Mouse (Mus musculus) telencephalon, adult 2 months (tissue): ENCODE measurements around the gene Tspan9.

Experiments used
- DNase-seq: peaks from one replicate; pipeline ENCODE4 v3.0.0-alpha.2; 2011; ENCODE audit warnings: low read depth, low spot score

Gene Tspan9

DNA sequence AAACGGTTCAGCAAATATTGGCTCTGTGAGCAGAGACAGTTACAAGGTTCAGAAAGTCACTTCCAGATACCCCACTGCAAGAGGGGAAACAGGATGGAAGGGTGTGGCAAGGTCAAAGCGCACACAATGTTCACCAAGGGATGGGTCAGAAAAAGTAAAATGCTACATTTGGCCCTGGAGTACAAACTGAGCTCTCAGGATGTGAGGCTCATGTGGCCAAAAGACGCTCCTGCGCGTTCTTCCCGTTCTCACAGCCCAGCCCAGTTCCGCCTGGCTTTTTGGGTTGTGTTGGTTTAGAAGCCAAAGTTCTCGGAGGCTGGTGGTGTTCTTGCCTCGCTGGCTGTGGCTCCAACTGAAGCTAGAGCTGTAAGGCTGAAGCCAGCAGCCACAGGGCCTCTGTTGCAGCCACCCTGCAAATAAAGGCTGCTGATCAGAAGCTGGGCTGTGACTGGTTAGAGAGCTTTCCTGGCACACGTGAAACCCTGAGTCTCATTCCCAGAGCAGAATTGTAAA lies 9.7 kb downstream of the Tspan9 start:
- DNase-seq: no peak

DNA sequence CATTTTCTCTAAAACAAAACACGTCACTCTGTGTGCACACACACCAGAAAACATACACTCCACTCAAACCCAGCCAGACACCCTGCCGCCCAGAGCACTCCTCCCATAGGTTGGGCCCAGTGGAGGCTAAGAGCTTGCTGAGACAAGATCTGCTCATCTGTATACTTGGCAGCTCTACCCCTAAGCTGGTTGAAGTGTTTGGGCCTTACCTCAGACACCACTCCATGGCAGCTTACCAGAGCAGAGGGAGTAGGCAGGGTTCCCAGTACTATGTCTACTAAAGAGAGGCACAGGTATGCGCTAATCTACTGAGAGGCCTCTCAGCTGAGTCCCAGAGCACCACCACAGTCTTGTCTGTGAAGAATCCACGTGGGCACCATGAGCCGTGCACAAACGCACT lies 10.8 kb downstream of the Tspan9 start:
- no peak for DNase-seq

DNA sequence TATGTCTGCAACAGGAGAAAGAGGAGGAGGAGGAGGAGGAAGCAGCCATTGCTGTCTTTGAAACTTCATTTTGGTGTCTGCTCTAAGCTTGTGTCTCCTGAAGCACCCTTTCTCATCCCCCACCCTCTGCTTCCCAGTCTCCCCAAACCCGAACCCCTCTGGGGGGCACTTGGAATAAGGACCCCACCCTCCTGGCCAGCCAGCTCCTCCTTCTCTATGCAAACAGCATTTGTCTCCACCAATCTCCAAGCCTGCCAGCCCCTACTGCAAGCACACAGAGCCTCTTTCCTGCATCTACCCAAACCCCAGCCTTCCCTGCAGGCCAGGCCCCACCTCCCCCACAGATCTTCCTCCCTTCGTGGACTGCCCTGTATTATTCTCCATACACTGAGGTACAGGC lies 12.0 kb downstream of the Tspan9 start:
- DNase-seq: no peak

DNA sequence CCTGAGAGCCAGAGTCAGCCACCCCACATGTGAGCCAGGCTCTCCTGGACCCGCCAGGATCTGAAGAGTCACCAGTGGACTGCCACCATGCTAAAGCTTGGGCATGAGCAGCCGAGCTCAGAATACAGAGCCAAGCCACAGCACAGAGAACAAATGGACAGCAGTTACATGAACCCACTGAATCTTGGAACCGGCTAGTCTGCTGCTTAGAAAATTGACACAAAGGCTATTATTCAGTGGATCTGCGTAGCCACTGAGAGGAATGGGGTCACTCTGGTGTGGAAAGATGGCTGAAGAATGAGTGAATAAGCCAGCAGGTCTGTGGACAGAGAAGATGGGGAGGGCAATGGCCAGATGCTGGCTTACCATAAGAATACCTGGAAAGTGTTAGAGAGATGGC lies 12.7 kb downstream of the Tspan9 start:
- DNase-seq: no peak

DNA sequence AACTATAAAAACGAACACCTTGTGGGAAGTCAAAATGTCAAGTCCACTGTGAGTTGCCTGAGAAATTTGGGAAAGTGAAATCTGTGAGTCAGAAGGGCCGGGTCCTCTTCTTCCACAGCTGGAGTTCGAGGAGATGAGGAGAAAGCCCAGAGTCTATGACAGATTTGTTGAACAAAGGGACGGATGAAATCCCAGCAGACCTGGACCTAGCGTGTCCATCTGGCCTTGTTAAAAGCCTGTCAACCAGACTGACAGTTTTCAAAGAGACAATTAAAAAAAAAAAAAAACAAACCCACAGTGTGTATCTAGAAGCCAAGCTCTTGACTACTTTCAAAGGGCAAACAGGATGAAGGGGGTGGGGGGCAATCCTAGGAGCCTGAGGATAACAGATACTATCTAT lies 14.0 kb downstream of the Tspan9 start:
- no peak for DNase-seq

DNA sequence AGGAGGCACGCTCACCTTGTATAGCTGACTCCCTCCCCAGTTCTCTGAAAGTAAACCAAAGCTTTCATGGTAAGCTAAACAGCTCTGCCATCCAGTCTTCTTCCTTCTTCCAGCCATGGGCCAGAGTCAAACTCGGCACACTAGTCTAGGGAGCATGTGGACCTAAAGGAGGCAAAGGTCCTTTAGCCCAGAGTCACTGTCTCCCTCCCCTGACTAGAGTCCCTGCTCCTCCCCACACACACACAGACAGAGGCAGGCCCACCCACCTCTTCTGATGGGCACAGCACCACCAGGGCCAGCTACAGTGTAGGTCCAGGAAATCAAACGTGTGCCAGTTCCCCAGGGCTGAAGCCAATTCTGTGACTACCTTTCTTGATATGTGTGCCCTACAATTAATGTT lies 16.1 kb downstream of the Tspan9 start:
- DNase-seq: no peak

DNA sequence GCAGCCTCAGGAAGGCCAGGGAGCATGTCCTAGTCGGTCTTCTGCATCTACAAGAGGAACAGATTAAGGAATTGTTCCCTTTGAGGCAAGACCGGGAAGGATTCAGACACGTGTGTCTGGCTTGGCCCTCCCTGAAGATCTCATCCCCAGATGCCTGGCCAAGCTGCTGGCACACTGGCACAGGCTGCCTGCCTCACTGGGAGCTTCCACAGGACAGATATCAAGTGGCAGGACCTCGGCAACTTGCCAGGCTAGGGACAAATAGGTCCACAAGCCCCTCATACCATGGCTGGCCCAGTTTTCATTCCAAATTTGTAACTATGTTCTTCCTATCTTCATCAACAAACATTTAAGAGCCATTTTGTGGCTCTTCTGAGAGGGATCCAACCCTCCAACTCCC lies 16.5 kb downstream of the Tspan9 start:
- no peak for DNase-seq

DNA sequence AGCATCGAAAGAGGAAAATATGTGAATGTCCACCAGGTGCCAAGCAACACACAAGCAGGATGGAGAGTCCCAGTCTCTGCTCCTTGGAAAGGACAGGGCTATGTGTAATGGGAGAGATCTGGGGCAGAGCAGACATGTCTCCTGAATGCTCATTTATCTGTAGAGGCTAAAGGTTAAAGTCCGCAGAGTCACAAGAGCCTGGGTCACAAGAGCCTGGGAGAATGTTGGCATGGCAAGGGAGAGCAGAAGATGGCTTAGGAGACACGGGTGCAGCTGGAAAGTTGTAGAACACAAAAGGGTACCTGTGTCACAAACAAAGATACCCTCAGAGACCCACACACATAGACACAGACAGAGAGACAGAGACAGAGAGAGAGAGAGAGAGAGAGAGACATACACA lies 17.9 kb downstream of the Tspan9 start:
- DNase-seq: no peak

DNA sequence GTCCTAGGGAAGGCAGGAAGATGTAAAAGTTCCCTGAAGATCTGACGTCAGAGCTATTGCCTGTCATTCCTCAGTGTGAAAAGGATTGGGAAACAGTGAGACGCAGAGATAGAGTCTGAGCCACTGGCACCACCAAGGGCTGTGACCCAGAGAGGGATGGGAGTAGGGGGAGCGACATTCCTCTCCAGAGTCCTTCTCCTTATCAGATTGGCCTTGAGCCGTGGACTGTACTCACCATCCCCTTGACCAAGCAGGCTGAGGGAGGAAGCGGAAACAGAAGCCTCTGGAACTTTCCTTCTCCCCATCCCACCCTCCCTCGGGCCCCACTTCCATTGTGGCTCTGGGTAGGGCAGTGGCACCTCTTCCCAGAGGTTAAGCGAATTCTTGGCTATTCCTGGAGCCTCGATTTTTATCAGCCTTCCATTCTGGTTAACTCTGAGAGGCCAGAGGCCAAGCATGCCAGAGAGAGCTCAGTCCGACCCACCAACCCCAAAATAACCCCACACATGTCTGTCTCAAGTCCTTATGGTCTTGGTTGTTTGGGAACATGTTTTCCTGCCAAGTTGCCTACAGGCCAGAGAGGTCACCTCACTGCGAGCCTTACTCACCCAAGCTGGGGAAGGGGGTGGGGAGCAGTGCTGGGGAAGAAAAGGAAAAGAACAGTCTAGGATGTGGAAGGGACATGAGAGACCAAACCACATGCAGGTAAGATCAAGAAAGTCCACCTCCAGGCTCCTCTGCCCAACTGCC lies 19.0 kb downstream of the Tspan9 start:
- no peak for DNase-seq

DNA sequence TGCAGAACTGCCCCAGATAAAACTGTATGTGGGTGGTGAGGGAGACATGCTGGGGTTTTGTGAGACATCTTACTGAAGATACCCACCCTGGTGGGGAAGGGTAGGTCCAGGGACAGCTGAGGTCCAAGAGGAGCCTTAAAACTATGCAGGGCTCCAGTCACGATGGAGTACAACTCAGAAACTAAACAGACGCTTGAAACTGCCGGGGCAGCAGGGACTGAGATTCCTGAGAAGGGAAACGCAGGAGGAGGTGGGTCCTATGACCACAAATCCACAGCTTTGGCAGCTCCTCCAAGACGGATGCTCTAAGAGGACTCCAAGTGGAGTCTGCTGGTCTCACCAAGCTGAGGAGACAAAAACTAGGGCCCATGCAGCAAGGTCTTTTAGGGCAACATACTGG lies 21.3 kb downstream of the Tspan9 start:
- no peak for DNase-seq

DNA sequence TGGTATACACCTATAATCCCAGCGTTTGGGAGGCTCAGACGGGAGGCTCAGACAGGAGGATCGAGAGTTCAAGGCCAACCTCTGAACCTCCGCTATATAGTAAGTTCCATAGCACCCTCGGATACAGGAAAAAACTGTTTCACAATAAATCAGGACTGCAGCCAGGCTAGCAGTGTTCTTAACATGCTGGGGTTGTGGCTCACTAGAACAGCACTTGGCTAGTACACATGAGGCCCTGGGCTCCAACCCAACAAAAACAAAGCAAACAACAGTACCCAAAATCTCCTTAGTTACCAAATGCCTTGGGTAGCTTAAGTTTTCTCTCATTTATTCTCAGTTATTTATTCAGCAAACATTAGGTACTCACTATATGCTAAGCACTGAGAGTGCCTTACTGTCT lies 21.7 kb downstream of the Tspan9 start:
- no peak for DNase-seq

DNA sequence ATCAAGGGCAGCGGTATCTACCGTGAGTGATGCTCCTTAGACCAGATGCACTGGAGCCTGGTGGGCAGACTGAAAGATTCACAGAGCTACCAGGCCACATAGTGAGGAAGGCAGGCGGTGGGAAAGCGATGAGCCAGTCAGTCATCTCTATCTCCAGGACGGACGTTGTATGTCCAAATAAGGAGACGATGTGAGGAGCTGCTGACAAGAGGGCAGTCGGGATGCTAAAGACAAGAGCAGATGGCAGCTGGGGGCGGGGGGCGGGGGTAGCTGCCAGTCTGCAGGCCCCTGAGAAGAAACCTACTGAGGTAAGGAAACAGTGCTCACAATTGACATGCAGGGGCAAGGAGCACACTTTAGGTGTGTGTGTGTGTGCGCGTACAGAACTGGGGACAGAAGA lies 22.6 kb downstream of the Tspan9 start:
- no peak for DNase-seq

DNA sequence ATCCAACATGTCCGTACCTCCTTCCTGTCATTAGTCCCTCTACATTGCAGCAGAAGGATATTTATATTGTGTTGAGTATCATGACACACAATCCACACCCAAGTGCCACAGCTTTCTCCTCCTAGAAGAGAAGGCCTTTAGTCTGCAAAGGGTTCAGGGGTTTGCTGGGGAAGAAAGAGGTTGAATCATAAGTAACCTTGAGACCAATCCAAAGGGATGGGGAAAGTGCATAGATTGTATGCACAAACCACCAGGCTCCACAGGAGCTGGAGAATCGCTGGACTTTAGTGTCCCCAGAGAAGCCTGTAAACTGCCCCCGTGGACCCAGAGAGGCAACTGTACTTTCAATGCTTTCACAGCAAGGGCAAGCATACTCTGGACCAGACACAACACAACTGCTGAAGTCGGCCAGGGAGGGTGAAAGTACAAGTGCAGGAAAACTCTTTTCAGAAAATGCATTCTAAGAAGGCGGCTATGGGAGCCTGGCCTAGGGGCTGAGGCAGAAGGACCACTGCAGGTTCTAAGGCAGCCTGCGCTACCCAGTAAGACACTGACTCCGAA lies 24.6 kb downstream of the Tspan9 start:
- DNase-seq: no peak

DNA sequence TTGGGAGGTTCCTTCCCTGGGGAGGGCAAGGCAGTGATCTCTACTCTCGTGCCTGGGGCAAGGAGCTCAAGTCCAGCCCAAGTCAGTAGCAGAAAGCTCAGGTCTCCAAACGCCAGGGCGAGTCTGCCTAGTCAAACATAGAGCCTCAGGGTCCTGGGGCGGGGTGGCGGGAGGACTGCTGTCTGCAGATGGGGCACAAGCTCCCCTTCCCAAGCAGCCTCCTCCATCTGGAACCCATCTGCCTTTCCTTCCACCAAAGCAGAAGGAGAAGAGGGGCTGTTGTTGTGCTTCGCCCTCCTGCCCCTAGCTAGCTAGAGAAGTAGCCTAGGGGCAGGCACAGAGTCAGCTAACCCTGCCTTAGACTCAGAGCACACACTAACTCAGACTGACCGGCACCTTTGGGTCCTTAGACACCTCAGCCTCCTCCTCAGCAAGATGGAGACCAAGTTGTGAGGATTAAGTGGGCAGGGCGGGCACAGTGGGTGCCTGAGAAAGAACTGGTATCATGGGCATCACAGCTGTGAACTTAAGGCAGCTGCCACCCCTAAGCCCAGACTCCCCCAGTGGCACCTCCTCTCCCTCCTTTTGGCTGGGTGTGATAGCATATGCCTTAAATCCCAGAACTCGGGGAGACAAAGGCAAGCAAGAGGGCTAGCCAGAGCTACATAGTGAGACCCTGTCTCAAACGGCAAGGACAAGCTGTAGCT lies 26.4 kb downstream of the Tspan9 start:
- no peak for DNase-seq

DNA sequence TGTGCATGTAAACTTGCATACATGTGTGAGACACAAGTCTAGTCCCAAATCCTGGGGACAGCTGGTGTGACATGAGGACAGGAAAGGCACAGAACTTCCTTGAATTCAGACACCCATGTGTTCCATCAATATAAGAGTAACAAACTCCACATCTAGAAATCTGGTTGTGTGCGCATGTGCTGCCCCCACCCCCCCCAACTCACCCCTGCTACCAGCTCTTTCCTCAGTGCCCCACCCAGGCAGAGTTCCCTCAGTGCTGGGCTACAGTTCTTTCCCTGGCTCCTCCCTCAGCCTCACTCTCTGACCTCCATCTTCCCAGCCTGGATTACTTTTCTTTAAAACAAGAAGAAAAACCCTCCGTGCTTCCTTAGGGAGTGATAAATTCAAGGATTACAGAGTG lies 27.1 kb downstream of the Tspan9 start:
- no peak for DNase-seq

DNA sequence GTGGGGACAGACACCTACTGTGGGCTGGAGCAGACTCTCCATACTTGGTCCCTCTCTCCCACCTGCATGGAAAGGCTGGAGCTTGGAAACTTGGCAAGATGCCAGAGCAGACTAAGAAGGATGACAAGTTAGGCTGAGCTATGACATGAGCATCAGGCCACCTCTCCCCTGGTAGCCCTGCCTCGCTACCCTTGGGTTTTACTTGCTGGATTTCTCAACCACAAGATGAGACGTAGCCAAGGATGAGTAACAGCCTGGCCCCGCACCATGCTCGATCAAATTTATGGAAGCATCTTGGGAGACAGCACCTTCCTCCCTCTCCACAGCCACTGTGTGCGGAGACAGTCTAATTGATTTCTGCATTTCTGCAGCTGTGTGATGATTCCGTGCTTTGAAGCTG lies 28.3 kb downstream of the Tspan9 start:
- no peak for DNase-seq

DNA sequence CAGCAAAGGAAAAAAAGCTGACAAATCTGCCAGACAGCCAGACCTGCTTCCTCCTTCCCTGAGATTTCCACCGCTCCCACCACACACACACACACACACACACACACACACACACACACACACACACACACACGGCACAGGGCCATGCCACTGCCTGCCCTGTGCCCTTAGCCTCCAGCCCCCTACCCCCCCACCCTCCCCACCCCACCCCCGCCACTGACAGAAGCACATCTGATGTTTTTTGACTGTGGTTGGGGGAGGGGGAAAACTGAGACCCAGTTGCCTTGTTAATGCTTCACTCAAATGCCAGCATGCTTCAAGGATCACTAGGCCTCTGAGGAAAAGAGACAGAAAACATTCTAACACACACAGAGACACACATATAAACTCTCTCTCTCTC lies 30.8 kb downstream of the Tspan9 start:
- DNase-seq: no peak

DNA sequence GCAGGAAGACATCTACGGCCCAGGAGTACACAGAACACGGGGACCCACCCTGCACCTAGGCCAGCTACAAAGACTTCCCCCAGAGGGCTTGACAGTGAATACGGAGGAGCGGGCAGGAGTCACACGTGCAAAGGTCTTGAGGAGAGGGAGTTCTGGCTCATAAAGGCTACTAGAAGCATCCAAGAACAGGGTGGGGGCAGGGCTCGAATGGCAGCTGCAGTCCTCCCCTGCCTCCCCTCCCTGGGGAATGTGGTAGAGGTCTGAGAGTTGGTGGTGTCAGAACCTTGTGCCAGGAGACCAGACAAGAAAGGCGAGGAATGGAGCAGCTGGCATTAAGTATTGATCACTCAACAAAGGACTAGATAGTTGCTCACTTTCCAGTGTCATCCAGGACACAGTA lies 31.6 kb downstream of the Tspan9 start:
- no peak for DNase-seq

DNA sequence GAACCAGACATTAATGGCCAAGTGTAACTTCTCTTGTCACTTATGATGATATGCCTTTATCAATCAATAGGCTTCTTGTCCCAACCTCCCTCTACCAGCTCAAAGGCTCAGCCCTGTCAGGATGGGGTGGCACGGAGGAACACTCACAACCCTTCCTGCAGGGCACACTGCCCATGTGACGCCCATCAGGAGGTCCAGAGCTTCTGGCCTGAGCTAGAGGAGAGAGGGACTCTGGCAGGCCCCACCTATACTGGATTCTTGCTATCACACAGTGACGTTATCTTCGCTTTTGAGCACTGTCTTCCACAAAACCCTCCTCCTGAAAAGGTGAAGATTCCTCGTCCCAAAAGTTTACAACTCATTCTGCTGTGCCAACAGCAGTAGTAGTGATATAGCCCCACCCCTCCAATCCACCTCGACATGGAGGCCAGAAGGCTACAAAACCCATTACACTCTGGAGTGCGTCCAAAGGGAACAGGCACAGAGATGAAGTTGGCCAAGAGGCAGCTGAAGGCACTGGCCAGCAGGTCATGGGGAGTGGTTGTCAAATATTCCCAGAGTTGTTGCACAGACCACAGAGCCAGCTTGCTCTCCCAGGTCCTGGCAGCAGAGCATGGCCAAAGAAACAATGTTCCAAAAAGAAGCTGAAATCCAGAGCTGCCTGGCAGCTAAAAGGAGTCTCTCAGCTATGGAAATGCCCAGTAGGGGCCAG lies 34.9 kb downstream of the Tspan9 start:
- DNase-seq: no peak

DNA sequence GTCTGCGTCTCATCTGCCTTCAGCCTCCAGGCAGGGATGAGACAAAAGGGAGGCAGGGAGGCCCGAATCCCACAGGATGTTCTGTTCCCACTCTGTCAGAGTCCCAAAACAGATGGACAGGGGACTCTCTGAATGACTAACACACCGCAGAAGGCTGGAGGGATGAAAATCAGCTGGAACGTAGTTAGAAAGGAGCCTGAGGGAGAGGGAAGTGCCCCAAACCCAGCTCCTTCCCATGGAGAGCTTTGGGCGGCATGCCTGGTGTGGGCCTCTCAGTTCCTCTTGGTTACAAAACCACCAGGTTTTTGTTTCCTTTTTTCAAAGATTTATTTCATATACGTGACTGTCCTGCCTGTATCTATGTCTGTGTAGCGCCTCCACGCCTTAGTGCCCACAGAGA lies 35.7 kb downstream of the Tspan9 start:
- no peak for DNase-seq

DNA sequence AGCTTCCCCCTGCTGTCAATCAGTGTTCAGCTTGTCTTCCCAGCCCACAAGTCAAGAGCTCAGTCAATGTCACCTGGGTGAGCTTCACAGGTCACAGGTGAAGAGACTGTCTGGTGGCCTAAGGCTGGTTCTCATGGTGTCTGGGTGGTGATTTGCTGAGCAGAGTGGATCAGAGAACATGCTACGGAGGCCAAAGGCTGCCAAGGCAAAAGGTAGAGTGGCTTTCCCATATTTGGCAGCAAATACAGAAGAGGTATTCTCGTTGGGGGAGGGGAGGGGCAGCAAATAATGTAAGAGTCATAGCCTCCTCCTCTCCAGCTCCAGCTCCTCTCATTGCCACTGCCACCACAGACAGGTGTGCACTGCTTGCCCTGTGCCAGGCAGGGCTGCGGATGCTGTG lies 37.2 kb downstream of the Tspan9 start:
- DNase-seq: no peak

DNA sequence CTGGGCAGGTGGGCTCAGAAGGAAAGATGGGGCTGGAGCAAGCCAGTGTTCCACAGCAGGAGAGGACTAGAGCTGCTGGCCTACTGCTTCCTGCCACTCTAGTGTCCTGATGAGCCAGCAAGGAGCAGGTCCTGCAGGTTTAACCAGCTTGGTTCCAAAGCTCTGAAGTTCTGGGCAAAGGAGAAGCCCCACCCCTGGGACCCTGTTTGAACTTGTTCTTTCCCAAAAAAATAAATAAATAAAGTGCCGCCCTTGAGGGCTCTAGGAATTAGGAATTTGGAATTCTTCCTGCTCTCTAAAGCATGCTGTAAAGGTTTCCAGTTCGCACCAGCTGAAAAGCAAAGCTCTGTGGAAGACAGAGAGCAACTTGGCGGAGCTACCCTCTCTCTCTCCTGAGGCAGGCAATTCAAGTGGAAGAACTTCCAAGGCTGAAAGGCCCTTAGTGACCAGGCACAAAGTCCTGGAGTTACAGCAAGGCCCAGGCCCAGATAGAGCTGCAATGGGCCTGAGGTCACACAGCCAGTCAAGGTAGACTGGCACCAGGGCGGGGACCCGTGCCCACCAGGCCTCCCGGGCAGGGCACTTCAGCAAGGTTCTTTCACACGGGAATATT lies 38.6 kb downstream of the Tspan9 start:
- DNase-seq: no peak
